Mouse (Mus musculus): Measurements from ENCODE around the gene Shank3. TPM values are rescaled to one million over a fixed set of nuclear protein-coding genes. Genes with fewer than 3 reads are reported as not detected.

The Shank3 gene
- total RNA-seq, 2 experiments from 2014 or later, result 48.2 to 53.3 TPM

- intact Hi-C loops (cut with DNase I), result no loop called here
Measured at GRCm38 (mm10) chr15:89521951-89522350, 22.5 kb downstream of the Shank3 start.

DNA sequence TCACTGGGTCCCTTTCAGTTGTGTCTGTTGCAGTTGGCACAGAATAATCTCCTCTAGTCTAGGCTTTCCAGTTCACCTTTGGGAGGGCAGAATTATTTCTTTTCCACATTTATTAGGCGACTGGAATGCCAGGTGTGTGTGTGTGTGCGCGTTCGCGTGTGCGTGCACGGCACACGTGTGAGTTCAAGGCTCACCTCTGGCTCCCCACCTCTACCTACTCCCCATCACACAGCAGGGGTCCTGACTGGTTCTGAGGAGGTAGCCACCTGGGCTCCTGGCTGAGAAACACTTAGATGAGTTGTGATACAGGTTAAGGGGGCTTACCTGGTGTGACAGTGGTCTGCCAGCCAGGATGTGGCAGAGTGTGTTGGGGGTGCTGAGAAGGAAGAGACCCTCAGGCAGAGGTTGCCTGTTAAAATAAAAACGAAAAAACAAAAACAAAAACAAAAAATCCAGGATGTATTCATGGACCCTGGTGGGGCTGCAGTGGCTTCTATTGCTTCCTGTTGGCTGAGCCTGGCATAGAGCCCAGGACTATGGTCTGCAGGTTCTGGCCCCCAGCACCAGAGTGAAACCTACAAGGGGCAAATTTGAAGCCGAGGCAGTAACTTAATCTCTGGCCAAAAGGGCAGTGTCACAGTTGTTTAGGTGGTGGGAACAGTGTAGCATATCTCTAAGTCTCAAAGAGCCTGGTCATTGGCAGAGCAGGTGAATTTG lies 23.3 kb downstream of the Shank3 start:
- intact Hi-C loops (cut with DNase I), result no loop called here
- DNase-seq (ENCODE audit: low spot score), result no peak

More at GRCm38 (mm10) chr15:89521951-89522350, 22.5 kb downstream of the Shank3 start:
- DNase-seq (ENCODE audit: low spot score), result no peak

DNA sequence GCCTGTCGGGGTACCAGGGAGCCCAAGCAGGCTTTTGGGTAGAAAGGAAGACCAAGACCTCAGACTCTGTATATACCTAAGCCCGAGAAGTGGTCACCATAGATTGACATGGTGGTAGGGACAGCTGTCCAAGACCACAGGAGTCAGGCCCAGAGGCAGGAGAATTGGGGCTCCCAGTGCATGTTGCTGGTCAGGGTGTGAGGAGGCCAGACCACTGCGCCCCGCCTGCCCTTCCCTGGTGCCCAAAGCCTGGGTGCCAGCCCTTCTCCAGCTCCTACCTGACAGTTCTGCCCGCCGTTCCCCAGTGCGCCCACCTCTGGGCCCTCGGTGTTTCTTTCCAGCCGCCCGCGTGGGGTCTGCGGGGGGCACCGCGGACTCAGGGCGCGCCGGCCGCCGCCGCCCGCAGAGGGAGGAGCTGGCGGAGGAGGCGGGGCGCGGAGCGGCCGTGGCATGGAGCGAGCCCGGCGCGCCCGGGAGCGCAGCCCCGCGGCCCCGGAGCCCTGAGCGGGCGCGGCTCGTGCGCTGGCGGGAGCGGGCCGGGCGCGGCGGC lies 23.9 kb downstream of the Shank3 start:
- no peak for DNase-seq (ENCODE audit: low spot score)
- intact Hi-C loops (cut with DNase I), result no loop called here

- intact Hi-C loops (cut with DNase I), result no loop called here
- no peak for DNase-seq (ENCODE audit: low spot score)
Measured at GRCm38 (mm10) chr15:89524001-89524571, 24.7 kb downstream of the Shank3 start.

GRCm38 (mm10) chr15:89524611-89525415 lies 25.4 kb downstream of the Shank3 start:
- no peak for DNase-seq (ENCODE audit: low spot score)
- intact Hi-C loops (cut with DNase I), result loop anchor here (5.0 kb wide), 1 partner anchor 183 kb away; no protein-coding TSS in a partner anchor

GRCm38 (mm10) chr15:89525464-89525863 lies 26.0 kb downstream of the Shank3 start:
- DNase-seq (ENCODE audit: low spot score), result no peak
- intact Hi-C loops (cut with DNase I), result loop anchor here (5.0 kb wide), 1 partner anchor 183 kb away; no protein-coding TSS in a partner anchor

DNA sequence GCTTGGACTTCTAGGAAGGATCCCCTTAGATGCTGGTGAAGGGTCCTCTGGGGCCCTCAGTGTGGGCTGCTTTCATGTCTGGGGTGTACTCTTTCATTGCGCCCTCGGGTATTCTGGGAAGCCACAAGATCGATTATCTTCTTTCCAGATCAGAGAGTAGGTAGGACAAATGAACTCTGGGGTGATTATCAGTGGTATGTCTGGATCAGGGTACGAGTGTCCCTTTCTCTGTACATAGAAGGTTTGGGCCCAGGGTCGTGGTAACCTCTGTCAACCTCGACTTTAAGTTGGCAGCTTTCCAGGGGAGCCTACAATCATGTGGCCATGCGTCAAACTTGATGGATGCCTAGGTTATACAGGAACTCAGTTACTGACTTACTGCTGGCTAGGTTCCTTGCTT lies 26.5 kb downstream of the Shank3 start:
- DNase-seq (ENCODE audit: low spot score), result no peak
- intact Hi-C loops (cut with DNase I), result loop anchor here (5.0 kb wide), 1 partner anchor 184 kb away; no protein-coding TSS in a partner anchor

GRCm38 (mm10) chr15:89526776-89527325 lies 27.4 kb downstream of the Shank3 start:
- intact Hi-C loops (cut with DNase I), result loop anchor here (5.0 kb wide), 1 partner anchor 185 kb away; no protein-coding TSS in a partner anchor
- DNase-seq (ENCODE audit: low spot score), result no peak

DNA sequence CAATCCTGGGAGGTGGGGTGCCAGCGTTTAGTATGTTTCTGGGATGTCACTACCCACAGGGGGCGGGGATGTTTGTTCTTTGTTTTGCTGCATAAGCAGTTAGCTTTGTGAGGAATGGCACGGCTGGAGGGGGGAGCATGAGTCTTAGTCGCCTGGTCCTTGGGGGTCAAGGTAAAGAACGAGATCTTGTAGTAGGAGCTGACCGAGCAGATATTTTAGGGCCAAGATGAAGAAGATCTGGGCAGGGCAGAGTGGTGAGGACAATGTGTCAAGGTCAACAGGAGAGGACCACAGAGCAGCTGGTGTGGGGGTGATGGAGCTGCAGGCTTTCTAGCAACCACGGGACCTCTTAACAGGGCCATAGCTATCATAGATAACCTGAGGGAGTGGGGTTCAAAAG lies 28.0 kb downstream of the Shank3 start:
- no peak for DNase-seq (ENCODE audit: low spot score)
- intact Hi-C loops (cut with DNase I), result loop anchor here (5.0 kb wide), 1 partner anchor 185 kb away; no protein-coding TSS in a partner anchor

DNA sequence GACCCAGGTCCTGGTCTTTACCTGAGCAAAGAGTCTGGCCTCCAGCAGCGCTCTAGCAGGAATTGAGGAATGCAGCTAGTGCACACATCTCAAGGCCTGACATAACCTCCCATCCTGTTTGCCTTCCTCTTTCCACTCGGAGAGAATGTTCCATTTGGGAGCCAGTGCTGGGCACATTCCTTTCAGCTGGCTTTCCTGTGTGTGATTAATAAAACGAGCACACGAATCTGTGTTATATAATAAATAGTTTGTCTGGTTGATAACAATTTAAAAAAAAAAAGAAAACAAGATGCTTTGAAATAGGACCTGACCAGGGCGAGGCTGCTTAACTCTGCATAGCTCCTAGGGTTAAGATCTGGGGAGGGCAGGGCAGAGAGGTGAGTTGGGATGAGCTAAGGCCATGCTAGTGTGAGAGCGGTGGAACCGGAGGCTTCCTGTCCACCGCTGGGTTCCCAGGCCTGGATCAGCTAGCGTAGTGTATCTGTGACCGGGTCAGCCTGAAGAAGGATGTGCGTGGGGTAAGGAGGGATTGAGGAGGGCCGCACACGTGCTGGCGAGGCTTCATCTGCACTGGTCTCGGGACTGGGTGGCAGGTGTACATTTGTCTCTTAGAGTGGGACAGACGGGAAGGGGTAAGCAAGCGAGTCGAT lies 28.9 kb downstream of the Shank3 start:
- intact Hi-C loops (cut with DNase I), result loop anchor here (5.0 kb wide), 1 partner anchor 186 kb away; no protein-coding TSS in a partner anchor
- no peak for DNase-seq (ENCODE audit: low spot score)

DNA sequence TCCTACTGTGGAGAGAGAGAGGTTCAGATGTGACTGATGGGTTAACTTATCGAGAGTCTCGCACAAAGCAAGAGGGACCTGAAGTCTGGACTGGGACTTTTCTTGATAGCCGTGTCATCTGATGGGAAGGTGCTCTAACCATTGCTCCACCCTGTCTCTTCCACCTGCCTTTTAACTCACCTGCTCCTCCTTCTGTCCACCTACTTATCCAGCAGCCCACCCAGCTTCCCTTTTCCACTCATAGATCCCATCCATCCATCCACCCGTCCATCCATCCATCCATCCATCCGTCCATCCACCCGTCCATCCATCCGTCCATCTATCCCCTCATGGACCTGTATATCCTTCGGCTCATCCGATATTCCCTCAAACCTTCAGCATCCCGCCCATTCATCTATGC lies 29.5 kb downstream of the Shank3 start:
- no peak for DNase-seq (ENCODE audit: low spot score)
- intact Hi-C loops (cut with DNase I), result loop anchor here (5.0 kb wide), 1 partner anchor 187 kb away; no protein-coding TSS in a partner anchor

GRCm38 (mm10) chr15:89530336-89530735 lies 30.9 kb downstream of the Shank3 start:
- no peak for DNase-seq (ENCODE audit: low spot score)
- intact Hi-C loops (cut with DNase I), result loop anchor here (2.0 kb wide), 1 partner anchor 62 kb away; no protein-coding TSS in a partner anchor

DNA sequence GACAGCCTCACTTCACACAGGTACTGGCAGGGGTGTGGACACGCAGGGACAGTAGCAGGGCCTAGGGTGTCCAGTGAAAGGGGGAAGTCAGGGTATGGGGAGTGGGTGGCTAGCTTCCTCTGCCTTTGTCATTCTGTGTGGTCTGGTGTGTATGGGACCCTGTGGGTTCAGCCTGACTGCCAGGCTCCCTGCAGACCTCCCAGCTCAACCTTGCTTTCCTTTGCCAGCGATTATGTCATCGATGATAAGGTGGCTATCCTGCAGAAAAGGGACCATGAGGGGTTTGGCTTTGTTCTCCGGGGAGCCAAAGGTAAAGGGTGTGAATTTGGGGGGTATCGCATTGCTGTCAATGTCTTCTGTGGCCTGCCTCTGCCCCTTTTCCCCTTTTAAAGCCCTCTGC lies 32.0 kb downstream of the Shank3 start:
- DNase-seq (ENCODE audit: low spot score), result no peak
- intact Hi-C loops (cut with DNase I), result loop anchor here (2.0 kb wide), 1 partner anchor 63 kb away; no protein-coding TSS in a partner anchor

- DNase-seq (ENCODE audit: low spot score), result no peak
- intact Hi-C loops (cut with DNase I), result no loop called here
Measured at GRCm38 (mm10) chr15:89532026-89532923, 32.9 kb downstream of the Shank3 start.

GRCm38 (mm10) chr15:89532924-89533842 lies 33.8 kb downstream of the Shank3 start:
- DNase-seq (ENCODE audit: low spot score), result no peak
- intact Hi-C loops (cut with DNase I), result no loop called here

DNA sequence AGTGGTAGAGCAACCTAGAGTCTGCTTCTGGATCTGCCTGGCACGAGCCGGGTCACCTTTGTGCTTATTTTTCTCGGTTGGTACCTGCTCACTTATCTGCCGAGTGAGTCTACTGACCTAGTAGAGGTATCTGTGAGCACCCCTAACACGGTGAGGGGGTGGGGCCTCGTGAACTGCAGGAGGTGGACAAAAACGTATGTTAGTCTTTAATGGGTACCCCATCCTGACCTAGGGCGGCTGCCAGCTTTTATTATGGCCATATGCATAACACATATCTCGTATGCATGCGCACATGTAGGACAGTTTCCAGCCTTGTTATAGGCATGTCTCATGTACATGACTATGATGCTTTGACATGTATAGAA lies 34.4 kb downstream of the Shank3 start:
- intact Hi-C loops (cut with DNase I), result no loop called here
- no peak for DNase-seq (ENCODE audit: low spot score)

GRCm38 (mm10) chr15:89544171-89544570 lies 44.7 kb downstream of the Shank3 start:
- intact Hi-C loops (cut with DNase I), result no loop called here
- no peak for DNase-seq (ENCODE audit: low spot score)
